Mouse (Mus musculus): ENCODE data around the gene Stard3nl.

GRCm38 (mm10) chr13:19417885-19418521, 22.4 kb upstream of the Stard3nl start:
- TF ChIP-seq GATA1 (IDR thresholded peaks at IDR 0.05; ENCODE audit: low read length) = no peak
- TF ChIP-seq TAL1 (IDR thresholded peaks at IDR 0.05; ENCODE audit: low read length) = no peak

Data from erythroblast, embryonic 14.5 days (primary cell).